Mouse (Mus musculus) common myeloid progenitor, adult 5-6 weeks (primary cell): ENCODE data around the gene Ntrk2. TPM values are rescaled to one million over a fixed set of nuclear protein-coding genes. Genes with fewer than 3 reads are reported as not detected.
A peak's percentile ranks its signal among the peaks of the same experiment; 100 is the strongest.
"Not testable (repeated sequence)": the region's sequence is repeated elsewhere in the genome, so short reads cannot be mapped to it uniquely, and the experiment has no call there.

Experiments used
- ATAC-seq: replicated peaks from 2 replicates; pipeline ENCODE4 v1.8.0; 2016; ENCODE audit warnings: low read depth, mild to moderate bottlenecking, moderate TSS enrichment, inconsistent platforms; ENCODE audit not compliant: poor library complexity, severe bottlenecking
- total RNA-seq: library from RNA; stranded (forward); fragments of 200-1000, 187-1606 nt; gene quantifications from 2 replicates; pipeline ENCODE4 v1.2.3, GENCODE M21; 2017

The Ntrk2 gene
- total RNA-seq, 1 experiment from 2014 or later = not detected

DNA sequence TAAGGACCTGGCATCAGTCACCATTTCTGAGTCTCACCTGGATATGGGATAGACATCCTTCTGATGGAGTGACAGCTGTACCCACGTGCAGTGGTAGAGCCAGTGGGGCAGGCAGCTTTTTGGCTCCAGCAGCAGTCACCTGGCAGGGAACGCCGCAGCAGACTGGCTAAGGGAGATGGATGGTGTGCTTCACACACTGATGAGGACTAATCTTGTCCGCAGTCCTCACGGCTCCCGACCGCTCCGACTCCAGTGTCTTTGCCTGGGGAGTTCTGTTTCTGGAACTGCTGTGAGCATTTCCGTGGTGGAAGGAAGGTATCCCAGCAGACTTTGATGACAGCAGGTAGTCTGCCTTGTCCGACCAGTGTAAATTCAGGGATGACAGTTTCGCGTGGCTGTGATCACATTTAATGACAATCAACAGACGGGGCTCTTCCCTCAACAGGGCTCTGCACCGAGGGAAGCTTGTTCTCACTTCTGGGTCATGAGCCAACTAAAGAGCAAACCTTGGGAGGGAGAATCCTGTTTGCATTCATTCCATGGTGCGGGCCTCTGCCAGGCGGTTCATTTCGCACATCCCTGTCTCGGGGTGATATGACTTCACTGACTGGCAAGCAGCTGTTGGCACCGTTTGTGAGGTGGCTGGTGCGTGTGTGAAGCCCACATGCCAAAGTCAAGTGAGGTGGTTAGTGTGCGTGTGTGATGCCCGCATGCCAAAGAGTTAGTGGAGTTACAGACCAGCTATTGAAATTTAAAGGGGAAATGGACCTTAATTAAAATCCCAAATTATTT is 216.1 kb downstream of the Ntrk2 start:
- no peak for ATAC-seq

DNA sequence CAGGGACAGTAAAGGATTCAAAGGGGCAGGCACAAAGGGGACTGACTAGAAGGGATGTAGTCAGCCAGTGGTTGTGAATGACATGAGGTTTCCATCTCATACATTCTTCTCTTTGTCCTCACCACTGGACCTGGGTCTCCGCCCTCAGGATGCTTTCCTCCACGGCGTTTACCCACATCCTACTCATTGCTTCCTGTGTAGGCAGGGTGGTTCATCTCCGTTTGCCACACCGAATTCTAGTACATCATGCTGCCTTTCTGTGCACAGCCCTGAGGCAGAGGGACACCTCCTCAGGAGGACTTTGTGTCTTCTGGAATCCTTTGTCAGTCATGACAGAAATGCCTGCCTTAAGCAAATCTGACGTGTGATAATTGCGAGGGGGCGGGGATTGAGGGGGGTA is 219.3 kb downstream of the Ntrk2 start:
- ATAC-seq = peak; percentile 36; the same call in 1 of the 2 replicates

DNA sequence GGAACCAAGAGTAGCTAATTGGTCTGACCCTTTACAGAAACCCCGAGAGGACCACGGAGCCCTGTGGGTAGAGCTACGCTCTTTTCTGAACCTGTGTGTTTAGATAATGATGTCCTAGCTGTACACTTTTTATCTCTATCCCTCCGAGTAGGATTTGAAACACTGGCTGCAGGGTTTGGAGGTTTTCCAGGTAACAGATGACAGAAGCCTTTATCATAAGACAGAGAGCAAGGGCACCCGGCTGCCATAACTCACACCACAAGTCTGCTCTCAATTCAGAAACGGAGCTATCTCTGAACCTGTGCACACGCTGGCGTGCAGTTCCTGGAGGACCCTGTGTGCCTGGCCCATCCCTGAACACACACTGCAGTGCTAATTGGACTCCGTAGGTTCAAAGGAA is 221.1 kb downstream of the Ntrk2 start:
- no peak for ATAC-seq

DNA sequence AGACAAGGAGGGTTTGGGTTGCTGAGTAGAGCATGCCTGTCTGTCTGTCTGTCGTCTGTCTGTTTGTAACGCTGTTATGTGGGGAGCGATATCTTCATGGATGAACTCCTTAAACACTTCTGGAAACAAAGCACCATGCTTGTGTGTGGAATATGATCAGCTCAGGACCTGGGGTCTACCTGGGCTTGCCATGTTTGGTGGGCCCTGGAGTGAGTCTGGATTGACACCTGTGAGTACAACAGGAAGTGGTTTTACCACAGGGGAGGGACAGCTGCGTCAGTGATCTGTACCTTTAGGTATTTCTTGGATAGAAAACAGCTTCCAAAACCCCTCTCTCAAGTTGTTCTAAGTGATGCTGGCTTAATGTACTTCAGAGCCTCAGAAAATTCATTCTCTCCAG is 222.2 kb downstream of the Ntrk2 start:
- no peak for ATAC-seq

DNA sequence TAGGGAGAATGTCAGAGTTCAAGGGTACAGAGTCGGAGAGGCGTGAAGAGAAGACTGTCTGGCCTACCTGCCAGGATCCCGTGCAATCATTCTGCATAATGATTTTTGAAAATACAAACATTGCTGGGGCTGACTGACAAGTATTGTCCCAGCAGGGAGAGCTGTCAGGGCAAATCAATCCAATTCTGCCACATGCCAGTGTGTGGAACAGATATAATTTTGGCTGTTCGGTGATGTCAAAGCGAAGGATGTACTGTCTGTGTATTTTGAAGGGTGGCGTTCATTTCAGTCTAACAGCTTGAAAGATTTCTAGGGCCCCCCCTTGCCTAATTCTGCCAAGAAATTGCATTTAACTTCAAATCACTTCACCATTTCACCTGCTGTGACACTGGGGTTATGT is 224.2 kb downstream of the Ntrk2 start:
- ATAC-seq = no peak

DNA sequence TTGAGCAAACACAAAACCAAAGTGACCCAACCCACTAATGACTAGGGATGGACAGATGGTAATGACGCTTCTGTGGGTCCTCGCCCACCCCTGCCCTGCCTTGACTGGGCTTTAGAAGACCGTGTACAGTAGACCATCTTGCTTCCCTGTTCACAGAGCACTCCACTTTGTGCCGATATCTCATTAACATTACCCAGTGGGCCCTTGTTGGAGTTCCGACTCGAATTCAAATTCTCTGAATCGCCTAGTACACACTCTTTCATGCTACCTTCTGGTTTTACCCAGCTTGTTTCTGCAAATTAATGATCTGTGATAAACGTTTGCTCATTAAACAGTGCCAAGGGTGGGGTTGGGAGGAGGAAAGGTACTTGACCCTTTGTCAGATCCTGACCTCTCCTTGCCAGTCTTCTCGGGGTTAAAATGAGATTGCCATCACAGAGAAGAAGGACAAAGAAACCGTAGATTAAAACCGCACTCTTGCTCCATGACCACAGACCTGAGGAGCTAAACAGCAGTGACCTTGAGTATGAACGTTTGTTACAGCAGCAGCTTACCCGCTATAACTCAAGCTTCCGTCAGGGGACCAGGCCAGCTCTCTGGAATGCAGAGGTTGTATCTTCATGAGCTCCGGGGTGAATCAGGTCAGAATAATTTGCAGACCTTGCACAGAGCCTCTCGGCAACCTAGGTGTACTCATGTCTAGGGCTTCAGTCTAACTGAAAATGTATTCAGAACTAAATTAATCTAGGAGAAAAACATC is 234.0 kb downstream of the Ntrk2 start:
- ATAC-seq = no peak

DNA sequence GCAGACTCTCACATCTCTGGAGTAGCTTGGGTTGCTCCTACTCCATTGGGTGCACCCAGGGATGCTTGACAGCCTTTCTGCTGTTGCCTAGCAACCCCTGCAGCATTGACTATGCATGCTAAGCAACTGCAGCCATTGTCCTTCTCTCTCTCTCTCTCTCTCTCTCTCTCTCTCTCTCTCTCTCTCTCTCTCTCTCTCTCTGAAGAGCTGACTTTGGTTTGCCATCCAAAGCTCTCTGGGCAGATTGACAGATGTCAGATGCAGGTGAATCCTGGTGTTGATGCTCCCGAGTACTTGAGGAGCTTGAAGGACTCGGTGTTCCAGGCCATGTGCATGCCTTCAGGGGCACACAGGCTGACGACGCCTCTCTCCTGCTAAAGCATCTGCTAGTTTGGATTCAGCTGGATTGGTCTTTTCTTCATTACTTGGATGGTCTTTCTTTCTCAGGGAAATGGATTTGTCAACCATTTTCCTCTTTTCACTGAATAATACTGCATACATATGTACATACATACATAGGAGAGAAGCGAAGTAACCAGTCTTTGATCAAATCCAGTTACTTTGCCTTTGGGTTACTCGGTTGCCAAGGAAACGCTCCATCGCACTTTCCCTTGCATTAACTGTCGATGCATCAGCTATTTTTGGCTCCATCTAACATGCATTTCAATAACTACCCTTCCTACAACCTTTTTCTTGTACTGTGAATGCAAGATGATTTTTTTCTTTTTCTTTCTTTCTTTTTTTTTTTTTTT is 234.8 kb downstream of the Ntrk2 start:
- no peak for ATAC-seq

DNA sequence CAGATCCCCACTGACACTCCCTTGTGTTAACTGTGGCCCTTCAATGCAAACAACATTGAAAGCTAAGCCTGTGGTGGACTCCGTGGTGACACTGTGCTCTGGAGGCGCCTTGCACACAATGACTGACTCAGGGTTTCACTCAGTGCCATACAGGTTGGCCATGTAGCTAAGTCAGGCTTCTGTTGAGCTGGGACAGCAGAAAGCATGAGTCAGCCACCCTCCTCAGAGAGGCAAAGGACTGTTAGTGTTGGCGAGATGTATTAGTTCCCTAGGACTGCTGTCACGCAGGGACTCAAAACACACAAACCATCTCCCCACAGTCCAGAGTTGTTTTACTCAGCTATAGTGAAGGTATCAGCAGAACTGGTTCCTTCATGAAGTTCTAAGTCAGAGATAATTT is 245.8 kb downstream of the Ntrk2 start:
- no peak for ATAC-seq

DNA sequence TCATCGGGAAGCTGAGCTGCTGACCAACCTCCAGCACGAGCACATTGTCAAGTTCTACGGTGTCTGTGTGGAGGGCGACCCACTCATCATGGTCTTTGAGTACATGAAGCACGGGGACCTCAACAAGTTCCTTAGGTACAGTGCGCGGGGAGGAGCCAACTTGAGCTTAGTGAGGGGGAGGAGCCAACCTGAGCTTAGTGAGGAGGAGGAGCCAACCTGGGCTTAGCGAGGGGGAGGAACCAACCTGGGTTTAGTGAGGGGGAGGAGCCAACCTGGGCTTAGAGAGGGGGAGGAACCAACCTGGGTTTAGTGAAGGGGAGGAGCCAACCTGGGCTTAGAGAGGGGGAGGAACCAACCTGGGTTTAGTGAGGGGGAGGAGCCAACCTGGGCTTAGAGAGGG is 248.0 kb downstream of the Ntrk2 start:
- not testable (repeated sequence) for ATAC-seq

DNA sequence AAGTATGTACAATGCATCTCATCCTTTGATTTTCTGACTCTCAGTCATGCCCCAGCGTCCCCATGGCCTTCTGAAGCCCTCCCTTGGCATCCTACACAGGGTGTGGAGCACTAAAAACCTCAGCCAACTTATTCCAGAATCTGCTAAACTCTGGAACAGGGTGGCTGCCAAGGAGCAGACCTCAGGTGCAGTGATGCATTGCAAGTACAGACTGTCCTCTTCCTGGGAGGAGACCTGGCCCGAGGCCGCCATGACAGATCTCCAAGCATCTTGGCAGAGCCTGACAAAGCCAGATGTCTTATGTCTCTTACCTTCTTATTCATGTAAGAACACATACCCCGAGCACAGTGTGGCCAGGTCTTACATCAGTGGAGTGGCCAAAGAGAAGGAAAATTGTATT is 250.5 kb downstream of the Ntrk2 start:
- no peak for ATAC-seq

DNA sequence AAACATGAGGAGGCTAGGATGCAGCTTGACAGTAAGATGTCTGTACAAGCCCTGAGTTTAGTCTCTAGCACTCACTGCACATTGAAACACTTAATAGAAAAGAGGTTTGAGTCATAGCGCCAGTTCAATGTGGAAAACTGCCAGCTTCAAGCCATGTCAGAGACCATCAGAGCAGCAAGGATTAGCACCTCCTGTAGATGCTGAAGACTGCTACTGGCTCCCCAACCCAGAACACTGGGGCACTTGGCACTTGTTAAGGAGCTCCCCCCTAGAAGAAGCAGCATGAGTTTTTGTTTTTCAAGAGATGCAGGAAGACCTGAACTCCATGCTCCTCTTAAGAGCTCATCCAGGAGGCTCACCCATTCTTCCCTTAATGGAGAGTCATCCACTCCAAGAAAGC is 251.5 kb downstream of the Ntrk2 start:
- ATAC-seq = no peak

DNA sequence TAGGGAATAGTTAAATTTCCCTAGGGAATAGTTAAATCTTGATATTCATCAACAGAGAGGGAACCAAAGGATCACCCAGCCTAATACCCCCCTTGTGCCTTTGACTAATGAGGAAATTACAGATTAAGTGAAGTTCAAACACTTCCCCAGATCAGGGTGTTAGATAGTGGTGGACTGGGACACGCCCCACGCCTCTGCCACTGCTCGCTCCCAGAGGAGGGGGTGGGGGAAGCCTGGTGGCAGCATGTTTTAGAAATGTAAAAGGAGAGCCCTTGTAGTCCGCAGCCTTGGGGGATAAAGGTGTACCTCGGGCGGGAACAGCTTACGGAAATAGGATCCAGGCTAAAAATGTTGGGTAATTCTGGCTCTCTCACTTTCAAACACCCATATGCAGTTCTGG is 252.7 kb downstream of the Ntrk2 start:
- ATAC-seq = no peak

DNA sequence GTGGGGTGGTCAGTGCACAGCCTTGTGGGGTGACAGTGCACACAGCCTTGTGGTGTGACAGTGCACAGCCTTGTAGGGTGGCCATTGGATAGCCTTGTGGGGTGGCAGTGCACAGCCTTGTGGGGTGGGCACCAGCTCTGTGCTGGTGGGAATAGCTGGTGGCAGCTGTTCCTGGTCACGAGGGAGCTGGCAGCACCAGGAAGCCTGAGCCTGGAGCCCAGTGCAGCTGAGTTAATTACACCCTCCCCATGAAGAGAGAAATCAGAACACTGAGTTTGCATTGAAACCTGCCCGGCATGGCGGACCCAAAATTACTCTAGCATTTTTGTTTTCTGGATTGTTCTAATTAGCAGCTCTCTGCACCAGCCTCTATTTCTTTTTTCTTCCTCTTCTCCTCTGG is 259.3 kb downstream of the Ntrk2 start:
- no peak for ATAC-seq

DNA sequence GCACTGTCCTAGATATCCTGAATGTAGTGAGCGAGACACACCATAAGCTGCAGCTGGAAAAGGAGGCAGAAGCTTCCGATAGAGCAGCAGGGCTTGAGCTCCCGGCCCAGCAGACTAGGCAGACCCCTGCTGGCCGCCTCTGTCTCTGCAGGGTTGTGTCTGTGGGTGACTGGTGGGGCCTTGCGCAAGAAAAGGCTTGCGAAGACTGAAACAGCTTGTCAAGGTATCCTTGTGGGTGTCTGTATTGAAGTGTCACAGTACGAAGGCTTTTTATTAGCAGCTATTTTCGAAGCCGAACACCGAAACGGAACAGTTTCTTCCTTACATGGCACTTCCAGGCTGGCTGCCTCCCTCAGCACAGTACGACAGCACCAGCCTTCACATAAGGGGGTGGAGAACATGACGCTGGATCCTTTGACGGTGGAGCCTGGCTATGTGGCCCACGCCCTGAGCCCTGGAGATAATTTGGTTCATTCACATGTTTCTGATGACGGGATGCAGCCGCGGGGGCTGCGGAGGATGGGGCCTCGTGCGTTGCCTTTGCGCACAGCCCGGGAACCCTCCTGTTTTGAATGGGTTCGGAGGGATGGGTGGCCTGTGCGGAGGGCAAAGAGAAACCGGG is 267.4 kb downstream of the Ntrk2 start:
- ATAC-seq = peak; percentile 94

DNA sequence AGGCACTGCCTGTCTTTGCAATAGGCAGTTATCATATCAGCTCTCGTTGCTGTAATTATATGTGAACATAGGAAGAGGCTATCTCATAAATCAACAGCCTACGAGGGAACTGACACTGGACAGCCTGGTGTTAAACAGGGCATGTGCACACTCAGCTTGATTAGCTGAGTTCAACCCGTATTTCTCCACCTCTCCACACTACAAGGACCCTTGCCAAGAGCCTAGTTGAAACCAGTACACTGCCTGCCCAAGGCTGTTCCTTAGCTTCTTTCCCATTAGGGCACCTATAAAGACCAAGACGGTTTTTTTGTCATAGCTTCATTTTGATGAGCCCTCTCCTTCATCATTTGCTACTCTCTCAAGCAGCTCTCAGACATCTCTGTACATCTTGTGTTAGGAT is 270.1 kb downstream of the Ntrk2 start:
- ATAC-seq = no peak

DNA sequence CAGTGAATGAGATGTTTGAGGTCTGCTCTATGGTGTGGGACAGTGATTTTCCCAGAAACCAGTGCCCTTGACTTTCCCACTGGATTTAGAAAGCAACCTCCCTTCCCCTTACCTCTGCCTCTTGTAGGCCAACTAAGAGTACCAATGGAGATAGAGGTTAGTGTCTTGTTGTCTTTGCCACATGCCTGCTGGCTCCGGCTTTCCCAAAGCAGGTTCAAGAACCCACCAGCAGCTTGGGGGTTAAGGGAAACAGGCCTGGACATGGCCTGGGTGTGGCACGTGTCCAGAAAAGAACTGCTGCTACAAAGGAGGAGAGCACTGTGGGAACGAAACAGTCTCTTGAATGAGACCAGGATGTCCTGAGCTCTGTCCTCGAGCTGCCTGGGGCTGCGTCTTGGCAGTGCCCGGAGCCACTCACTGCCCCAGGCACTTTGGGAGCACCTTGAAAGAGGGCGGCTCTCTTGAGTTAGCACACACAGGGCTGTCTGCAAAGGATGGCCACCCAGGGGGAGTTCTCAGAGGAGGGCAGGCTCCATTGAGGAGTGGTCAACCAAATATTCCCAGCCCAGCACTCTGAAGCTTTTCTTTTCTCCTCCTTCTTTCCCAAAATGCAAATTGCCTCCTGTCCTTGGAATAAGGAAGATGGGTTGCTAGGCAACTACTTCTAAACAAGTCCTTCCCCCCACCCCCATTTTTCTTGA is 273.5 kb downstream of the Ntrk2 start:
- ATAC-seq = no peak

DNA sequence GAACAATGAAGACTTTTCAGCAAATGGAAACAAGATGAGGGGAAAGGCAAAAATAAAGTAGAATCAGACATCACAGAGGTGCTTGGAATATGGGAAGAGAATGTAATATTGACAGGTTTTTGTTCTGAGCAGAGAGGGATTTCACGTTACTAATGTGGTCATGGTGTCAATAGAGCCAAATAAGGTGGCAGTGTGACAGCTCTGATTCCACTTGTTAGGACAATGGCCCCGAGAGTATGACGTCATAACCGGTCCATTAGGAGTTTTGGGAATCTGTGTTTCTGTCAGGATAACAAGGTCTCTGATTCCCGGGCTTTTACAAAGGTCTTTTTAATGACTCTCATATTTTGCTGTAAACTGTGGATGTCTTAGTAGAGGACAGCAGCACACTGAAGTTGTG is 274.1 kb downstream of the Ntrk2 start:
- ATAC-seq = no peak

DNA sequence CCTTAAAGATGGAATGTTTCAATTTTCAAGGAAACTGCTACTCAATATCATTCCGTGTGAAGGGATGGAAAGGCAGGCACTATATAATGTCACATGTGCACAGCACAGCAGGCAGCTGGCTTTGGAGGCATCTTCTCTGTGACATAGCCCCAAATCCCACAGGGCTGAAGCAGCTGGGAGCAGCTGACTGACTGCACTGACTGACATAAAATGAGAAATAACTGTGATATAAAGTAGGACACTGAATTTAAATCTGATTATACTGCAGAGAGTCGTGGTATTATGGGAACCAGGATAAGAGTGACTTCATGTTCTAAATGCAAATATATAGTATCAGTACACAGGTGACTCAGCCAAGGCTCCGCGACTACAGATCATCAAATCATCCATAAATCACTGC is 282.6 kb downstream of the Ntrk2 start:
- no peak for ATAC-seq

DNA sequence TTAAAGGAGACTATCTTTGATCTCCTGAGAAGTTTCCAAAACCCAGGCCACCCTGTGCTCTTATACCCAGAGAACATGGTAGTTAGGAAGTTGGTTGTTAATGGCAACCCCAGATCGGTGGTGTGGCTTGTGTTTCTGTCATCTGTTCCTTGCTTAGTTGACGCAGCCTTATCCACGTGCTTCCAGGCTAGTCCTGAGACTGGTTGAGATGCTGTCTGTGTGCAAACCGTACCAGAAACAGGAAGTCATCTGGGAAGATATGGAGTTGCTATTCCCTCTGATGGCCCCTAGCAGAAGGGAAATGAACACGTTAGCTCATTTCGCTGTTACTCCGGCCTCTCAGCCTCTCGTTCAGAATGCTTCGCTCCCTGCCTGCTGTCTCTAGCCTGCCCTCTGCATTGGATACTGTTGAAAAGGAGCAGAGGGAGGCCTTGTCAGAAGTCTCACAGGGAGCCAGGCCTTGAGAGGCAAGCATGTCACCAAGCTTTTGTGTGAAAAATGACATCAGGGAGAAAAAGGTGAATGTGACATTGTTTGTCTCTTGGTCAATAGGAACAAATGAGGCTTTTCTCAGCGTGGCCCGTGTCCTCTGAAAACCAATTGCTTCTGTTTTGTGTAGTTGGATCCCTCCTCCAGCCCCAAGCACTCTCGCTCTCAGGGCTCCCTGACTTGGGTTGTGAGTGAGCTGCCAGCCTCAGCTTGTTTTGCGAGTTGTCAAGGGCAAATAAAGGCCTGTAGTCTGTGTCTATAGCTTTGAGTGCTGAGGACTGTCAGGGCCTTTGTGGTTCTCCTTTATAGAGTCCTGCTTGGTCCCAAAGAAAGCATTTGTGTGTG is 285.0 kb downstream of the Ntrk2 start:
- ATAC-seq = no peak
